ENCODE assay signal across 8 mouse cellular contexts in genomic region chr6:92422286-92422685, GRCm38 (mm10).
A peak's percentile ranks its signal among the peaks of the same experiment; 100 is the strongest.
DNase-seq lines count a peak whose midpoint lies in the region; ATAC-seq lines count a peak whose summit lies in the region.

No protein-coding gene starts in this region.

- H3K36me3 ChIP-seq in hindbrain, embryonic 10.5 days: peaks cover 19% of the 10 kb centered on the region; the same call in 1 of the 2 replicates
- peaks cover 28% of the 10 kb centered on the region for H3K36me3 ChIP-seq in hindbrain, embryonic 12.5 days
- H3K36me3 ChIP-seq in embryonic facial prominence, embryonic 11.5 days (replicated peaks; ENCODE audit: control insufficient read depth, insufficient read depth, low read depth, low read length): no peaks in the 10 kb centered on the region

- DNase-seq in hindbrain, embryonic 10.5 days (ENCODE audit: low spot score): peak; percentile 34
- DNase-seq in thymus, postnatal 4 days: peak; percentile 26
- no peak for DNase-seq in thymus, postnatal 25 days
- DNase-seq in embryonic facial prominence, embryonic 11.5 days (ENCODE audit: low spot score): peak; percentile 50
- peak; percentile 63 for DNase-seq in lung, postnatal 10 days
- no peak for DNase-seq in T-cell, adult 2 months (ENCODE audit: low spot score)
- no peak for DNase-seq in spleen, postnatal 14 days (ENCODE audit: low spot score in 2 of 2)

- no peak overlapping the region for H3K27ac ChIP-seq in hindbrain, embryonic 10.5 days
- H3K27ac ChIP-seq in hindbrain, embryonic 12.5 days: no peak overlapping the region
- H3K27ac ChIP-seq in embryonic facial prominence, embryonic 11.5 days (replicated peaks; ENCODE audit: low read depth, low read length): no peak overlapping the region

- ATAC-seq in hindbrain, embryonic 12.5 days (ENCODE audit: low FRiP score): no peak
- no peak for ATAC-seq in embryonic facial prominence, embryonic 11.5 days (replicated peaks; ENCODE audit: insufficient number of reproducible peaks, low FRiP score, low TSS enrichment, low read depth)

- WGBS in hindbrain, embryonic 10.5 days: 44% methylated on average over 11 of the region's 11 CpGs
- WGBS in hindbrain, embryonic 12.5 days: 41% methylated on average over 11 of the region's 11 CpGs
- WGBS in embryonic facial prominence, embryonic 11.5 days: 40% methylated on average over 11 of the region's 11 CpGs

- H3K9me3 ChIP-seq in hindbrain, embryonic 10.5 days: no peaks in the 10 kb centered on the region
- H3K9me3 ChIP-seq in hindbrain, embryonic 12.5 days (replicated peaks): no peaks in the 10 kb centered on the region
- H3K9me3 ChIP-seq in embryonic facial prominence, embryonic 11.5 days (replicated peaks; ENCODE audit: control insufficient read depth, low read length): no peaks in the 10 kb centered on the region

- H3K4me1 ChIP-seq in hindbrain, embryonic 10.5 days (replicated peaks): no peaks in the 10 kb centered on the region; the same call in 1 of the 2 replicates
- peaks cover 5% of the 10 kb centered on the region; the same call in 1 of the 2 replicates for H3K4me1 ChIP-seq in hindbrain, embryonic 12.5 days
- no peaks in the 10 kb centered on the region for H3K4me1 ChIP-seq in embryonic facial prominence, embryonic 11.5 days (ENCODE audit: control insufficient read depth, insufficient read depth, low read length)

- H3K4me3 ChIP-seq in hindbrain, embryonic 10.5 days: no peak overlapping the region
- no peak overlapping the region for H3K4me3 ChIP-seq in hindbrain, embryonic 12.5 days
- H3K4me3 ChIP-seq in embryonic facial prominence, embryonic 11.5 days (ENCODE audit: low read depth, low read length): no peak overlapping the region

- H3K9ac ChIP-seq in hindbrain, embryonic 12.5 days: no peak overlapping the region
- no peak overlapping the region for H3K9ac ChIP-seq in embryonic facial prominence, embryonic 11.5 days (replicated peaks; ENCODE audit: low read length)

- H3K4me2 ChIP-seq in hindbrain, embryonic 12.5 days (replicated peaks): no peak overlapping the region
- no peak overlapping the region for H3K4me2 ChIP-seq in embryonic facial prominence, embryonic 11.5 days (ENCODE audit: low read depth, low read length)

- H3K27me3 ChIP-seq in hindbrain, embryonic 10.5 days (ENCODE audit: insufficient read depth, poor library complexity, severe bottlenecking): no peaks in the 10 kb centered on the region
- no peaks in the 10 kb centered on the region for H3K27me3 ChIP-seq in hindbrain, embryonic 12.5 days
- H3K27me3 ChIP-seq in embryonic facial prominence, embryonic 11.5 days (ENCODE audit: control insufficient read depth, insufficient read depth, low read length): no peaks in the 10 kb centered on the region

Comparison
In these comparisons a context has a peak if more than half of its experiments do, and no peak if none do; other contexts are left out.
1. DNase-seq: peak in hindbrain, embryonic 10.5 days (single experiment), thymus, postnatal 4 days (single experiment), embryonic facial prominence, embryonic 11.5 days (single experiment) and lung, postnatal 10 days (single experiment); none in thymus, postnatal 25 days (single experiment), T-cell, adult 2 months (single experiment) and spleen, postnatal 14 days (0 of 2).